Mouse (Mus musculus) heart, adult 2 months (tissue): Measurements from ENCODE around the gene Slc8a2.

Source experiments
- CTCF ChIP-seq: fragments of 200-600 bp; IDR thresholded peaks from 2 replicates; pipeline ENCODE4 v1.8.1; 2022; ENCODE audit warnings: antibody characterized with exemption, mild to moderate bottlenecking, moderate library complexity
- EP300 ChIP-seq: fragments of 200-500 bp; IDR thresholded peaks from 2 replicates; pipeline ENCODE4 v1.6.1; 2011; ENCODE audit warnings: low read depth, low read length, control low read depth; ENCODE audit not compliant: insufficient read depth
- POLR2A ChIP-seq: fragments of 200-500 bp; IDR thresholded peaks from 2 replicates; pipeline ENCODE4 v1.6.1; 2011; ENCODE audit warnings: mild to moderate bottlenecking, low read depth, low read length, control low read depth; ENCODE audit not compliant: insufficient read depth

DNA sequence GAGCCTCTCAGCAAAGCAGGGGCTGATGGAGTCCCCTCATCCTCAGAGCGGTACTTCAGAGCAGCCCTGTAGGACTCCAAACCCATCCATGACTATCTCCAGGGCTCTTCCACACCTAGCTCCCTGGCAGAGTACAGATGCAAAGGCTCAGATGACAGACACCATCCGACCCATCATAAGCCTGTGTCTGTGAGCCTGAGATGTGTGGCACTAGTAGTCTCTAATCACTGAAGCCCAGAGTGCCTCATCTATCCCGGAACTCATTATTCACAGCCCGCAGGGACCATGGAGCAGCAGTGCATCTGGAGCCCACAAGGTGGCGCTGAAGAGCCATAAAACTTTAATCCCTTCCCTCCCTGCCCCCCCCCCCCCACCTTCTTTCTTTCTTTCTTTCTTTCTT, 62.7 kb downstream of the Slc8a2 start:
- TF ChIP-seq CTCF (peak; percentile 73), POLR2A (no peak), EP300 (0 out of 2 replicates have a peak, but pooled peaks have one; percentile 16)
